Mouse (Mus musculus): ENCODE data around the gene Bola3.

GRCm38 (mm10) chr6:83301294-83301693 is 47.7 kb upstream of the Bola3 start:
- no peak for TF ChIP-seq CTCF (IDR thresholded peaks at IDR 0.05; ENCODE audit: low read depth)
- TF ChIP-seq EP300 (IDR thresholded peaks at IDR 0.05; ENCODE audit: low read depth): no peak

Measured in liver, postnatal 0 days (tissue).